Mouse (Mus musculus) lung, postnatal 0 days (tissue): ENCODE measurements around the gene Chrnb1.

Source experiments
- CTCF ChIP-seq: IDR thresholded peaks from 2 replicates; pipeline ENCODE4 v1.5.1; 2016; ENCODE audit warnings: antibody characterized with exemption, mild to moderate bottlenecking
- EP300 ChIP-seq: IDR thresholded peaks from 2 replicates; pipeline ENCODE4 v1.6.1; 2016; ENCODE audit warnings: antibody characterized with exemption, mild to moderate bottlenecking, control low read depth

GRCm38 (mm10) chr11:69776488-69776887, 19.3 kb downstream of the Chrnb1 start:
- no peak for TF ChIP-seq CTCF
- TF ChIP-seq EP300 = no peak
